Mouse (Mus musculus): Measurements from ENCODE around the gene Map7d1. TPM values are rescaled to one million over a fixed set of nuclear protein-coding genes. Genes with fewer than 3 reads are reported as not detected.

Gene Map7d1
- polyA plus RNA-seq, 1 experiment from 2014 or later: 32.2 TPM

GRCm38 (mm10) chr4:126259063-126259462 is 2.9 kb upstream of the Map7d1 start:
- H3K4me3 ChIP-seq (ENCODE audit: low read length): no peak overlapping the region
- no peaks in the 10 kb centered on the region for H3K9me3 ChIP-seq (ENCODE audit: low read length)
- peak overlapping the region; percentile 6; the same call in 1 of the 2 replicates for H3K9ac ChIP-seq (replicated peaks; ENCODE audit: low read length)
- H3K27me3 ChIP-seq (ENCODE audit: insufficient read depth, low read length): no peaks in the 10 kb centered on the region
- H3K4me2 ChIP-seq (replicated peaks; ENCODE audit: low read depth, low read length): peak overlapping the region; percentile 46; the same call in 1 of the 2 replicates
- H3K27ac ChIP-seq (ENCODE audit: low read length): peak overlapping the region; percentile 96
- ATAC-seq (ENCODE audit: low FRiP score, low TSS enrichment): no peak
- H3K36me3 ChIP-seq (ENCODE audit: insufficient read depth, low read length): no peaks in the 10 kb centered on the region
- 27% methylated on average over 3 of the region's 3 CpGs for whole genome bisulfite sequencing
- H3K4me1 ChIP-seq (ENCODE audit: insufficient read depth, low read length): peaks cover 64% of the 10 kb centered on the region

GRCm38 (mm10) chr4:126256967-126257881 is 1.1 kb upstream of the Map7d1 start:
- peak overlapping the region; percentile 99 for H3K9ac ChIP-seq (replicated peaks; ENCODE audit: low read length)
- H3K4me2 ChIP-seq (replicated peaks; ENCODE audit: low read depth, low read length): peak overlapping the region; percentile 80
- H3K36me3 ChIP-seq (ENCODE audit: insufficient read depth, low read length): no peaks in the 10 kb centered on the region
- ATAC-seq (ENCODE audit: low FRiP score, low TSS enrichment): no peak
- H3K4me3 ChIP-seq (ENCODE audit: low read length): peak overlapping the region; percentile 99
- no peaks in the 10 kb centered on the region for H3K9me3 ChIP-seq (ENCODE audit: low read length)
- 5% methylated on average over 26 of the region's 26 CpGs for WGBS
- peak overlapping the region; percentile 93 for H3K27ac ChIP-seq (ENCODE audit: low read length)
- no peaks in the 10 kb centered on the region for H3K27me3 ChIP-seq (ENCODE audit: insufficient read depth, low read length)
- peaks cover 76% of the 10 kb centered on the region for H3K4me1 ChIP-seq (ENCODE audit: insufficient read depth, low read length)

- WGBS: 0% methylated on average over 45 of the region's 50 CpGs
- H3K36me3 ChIP-seq (ENCODE audit: insufficient read depth, low read length): no peaks in the 10 kb centered on the region
- H3K27me3 ChIP-seq (ENCODE audit: insufficient read depth, low read length): no peaks in the 10 kb centered on the region
- ATAC-seq (ENCODE audit: low FRiP score, low TSS enrichment): peak; percentile 3
- peak overlapping the region; percentile 80 for H3K4me2 ChIP-seq (replicated peaks; ENCODE audit: low read depth, low read length)
- H3K4me1 ChIP-seq (ENCODE audit: insufficient read depth, low read length): peaks cover 75% of the 10 kb centered on the region
- H3K9ac ChIP-seq (replicated peaks; ENCODE audit: low read length): peak overlapping the region; percentile 99
- H3K4me3 ChIP-seq (ENCODE audit: low read length): peak overlapping the region; percentile 99
- H3K9me3 ChIP-seq (ENCODE audit: low read length): no peaks in the 10 kb centered on the region
- peak overlapping the region; percentile 93 for H3K27ac ChIP-seq (ENCODE audit: low read length)
These were observed 786 bp downstream of the Map7d1 start for GRCm38 (mm10) chr4:126255113-126256001.

GRCm38 (mm10) chr4:126254315-126255112 is 1.6 kb downstream of the Map7d1 start:
- 16% methylated on average over 9 of the region's 9 CpGs for WGBS
- peak overlapping the region; percentile 93 for H3K27ac ChIP-seq (ENCODE audit: low read length)
- H3K4me3 ChIP-seq (ENCODE audit: low read length): peak overlapping the region; percentile 99
- H3K4me2 ChIP-seq (replicated peaks; ENCODE audit: low read depth, low read length): peak overlapping the region; percentile 80
- no peaks in the 10 kb centered on the region for H3K36me3 ChIP-seq (ENCODE audit: insufficient read depth, low read length)
- ATAC-seq (ENCODE audit: low FRiP score, low TSS enrichment): peak; percentile 1; the same call in 1 of the 2 replicates
- H3K9ac ChIP-seq (replicated peaks; ENCODE audit: low read length): peak overlapping the region; percentile 99
- H3K4me1 ChIP-seq (ENCODE audit: insufficient read depth, low read length): peaks cover 66% of the 10 kb centered on the region
- no peaks in the 10 kb centered on the region for H3K9me3 ChIP-seq (ENCODE audit: low read length)
- H3K27me3 ChIP-seq (ENCODE audit: insufficient read depth, low read length): no peaks in the 10 kb centered on the region

GRCm38 (mm10) chr4:126253637-126254272 is 2.4 kb downstream of the Map7d1 start:
- Histone ChIP-seq H3K9ac (replicated peaks; ENCODE audit: low read length) (peak overlapping the region; percentile 99), H3K27me3 (ENCODE audit: insufficient read depth, low read length) (no peaks in the 10 kb centered on the region), H3K4me2 (replicated peaks; ENCODE audit: low read depth, low read length) (peak overlapping the region; percentile 80), H3K27ac (ENCODE audit: low read length) (no peak overlapping the region), H3K9me3 (ENCODE audit: low read length) (no peaks in the 10 kb centered on the region), H3K4me1 (ENCODE audit: insufficient read depth, low read length) (peaks cover 59% of the 10 kb centered on the region), H3K4me3 (ENCODE audit: low read length) (peak overlapping the region; percentile 99), H3K36me3 (ENCODE audit: insufficient read depth, low read length) (no peaks in the 10 kb centered on the region)
- 59% methylated on average over 14 of the region's 14 CpGs for WGBS
- no peak for ATAC-seq (ENCODE audit: low FRiP score, low TSS enrichment)

GRCm38 (mm10) chr4:126252411-126253237 is 3.5 kb downstream of the Map7d1 start:
- ATAC-seq (ENCODE audit: low FRiP score, low TSS enrichment): no peak
- 76% methylated on average over 17 of the region's 17 CpGs for WGBS
- no peaks in the 10 kb centered on the region for H3K9me3 ChIP-seq (ENCODE audit: low read length)
- peak overlapping the region; percentile 74 for H3K27ac ChIP-seq (ENCODE audit: low read length)
- no peaks in the 10 kb centered on the region for H3K27me3 ChIP-seq (ENCODE audit: insufficient read depth, low read length)
- H3K36me3 ChIP-seq (ENCODE audit: insufficient read depth, low read length): no peaks in the 10 kb centered on the region
- H3K9ac ChIP-seq (replicated peaks; ENCODE audit: low read length): peak overlapping the region; percentile 7; the same call in 1 of the 2 replicates
- peak overlapping the region; percentile 20; the same call in 1 of the 2 replicates for H3K4me2 ChIP-seq (replicated peaks; ENCODE audit: low read depth, low read length)
- peaks cover 52% of the 10 kb centered on the region for H3K4me1 ChIP-seq (ENCODE audit: insufficient read depth, low read length)
- H3K4me3 ChIP-seq (ENCODE audit: low read length): no peak overlapping the region

GRCm38 (mm10) chr4:126251655-126252254 is 4.4 kb downstream of the Map7d1 start:
- H3K4me1 ChIP-seq (ENCODE audit: insufficient read depth, low read length): peaks cover 44% of the 10 kb centered on the region
- 56% methylated on average over 11 of the region's 11 CpGs for WGBS

GRCm38 (mm10) chr4:126250659-126251058 is 5.5 kb downstream of the Map7d1 start:
- Histone ChIP-seq H3K9ac (replicated peaks; ENCODE audit: low read length) (no peak overlapping the region), H3K36me3 (ENCODE audit: insufficient read depth, low read length) (0 out of 2 replicates have a peak, but pooled peaks cover 4% of the 10 kb centered on the region), H3K4me1 (ENCODE audit: insufficient read depth, low read length) (peaks cover 44% of the 10 kb centered on the region), H3K27me3 (ENCODE audit: insufficient read depth, low read length) (no peaks in the 10 kb centered on the region), H3K9me3 (ENCODE audit: low read length) (no peaks in the 10 kb centered on the region), H3K27ac (ENCODE audit: low read length) (no peak overlapping the region), H3K4me2 (replicated peaks; ENCODE audit: low read depth, low read length) (no peak overlapping the region), H3K4me3 (ENCODE audit: low read length) (no peak overlapping the region)
- no peak for ATAC-seq (ENCODE audit: low FRiP score, low TSS enrichment)
- WGBS: 56% methylated on average over 4 of the region's 4 CpGs

More at GRCm38 (mm10) chr4:126251655-126252254, 4.4 kb downstream of the Map7d1 start:
- Histone ChIP-seq H3K27me3 (ENCODE audit: insufficient read depth, low read length) (no peaks in the 10 kb centered on the region), H3K9me3 (ENCODE audit: low read length) (no peaks in the 10 kb centered on the region), H3K27ac (ENCODE audit: low read length) (peak overlapping the region; percentile 74; the same call in 1 of the 2 replicates), H3K9ac (replicated peaks; ENCODE audit: low read length) (peak overlapping the region; percentile 3), H3K4me2 (replicated peaks; ENCODE audit: low read depth, low read length) (peak overlapping the region; percentile 20; the same call in 1 of the 2 replicates), H3K36me3 (ENCODE audit: insufficient read depth, low read length) (no peaks in the 10 kb centered on the region), H3K4me3 (ENCODE audit: low read length) (0 out of 2 replicates have a peak overlapping the region, but pooled peaks have one; percentile 0)
- no peak for ATAC-seq (ENCODE audit: low FRiP score, low TSS enrichment)
